ENCODE assay signal across 30 mouse cellular contexts in genomic region chr13:97014366-97014765, GRCm38 (mm10). TPM values are rescaled to one million over a fixed set of nuclear protein-coding genes. Genes with fewer than 3 reads are reported as not detected.
DNase-seq lines count a peak whose midpoint lies in the region; ATAC-seq and TF ChIP-seq lines count a peak whose summit lies in the region.
"Had no signal": no experiment of that assay in that cellular context is flagged by ENCODE, and none has a peak within 500 bp of the region (broad histone marks: within the 10 kb centered on the region; RNA-seq: fewer than 3 reads in every experiment).

No protein-coding gene starts in this region.

- H3K79me3 ChIP-seq in C2C12 (ENCODE audit: low read depth): no peaks in the 10 kb centered on the region

- 88% methylated on average over 4 of the region's 4 CpGs for WGBS in forebrain, embryonic 12.5 days

- H3K9me3 ChIP-seq in forebrain, embryonic 12.5 days: no peaks in the 10 kb centered on the region
- H3K9me3 ChIP-seq: embryonic facial prominence, embryonic 13.5 days; embryonic facial prominence, embryonic 15.5 days; forebrain, embryonic 10.5 days; forebrain, embryonic 13.5 days; forebrain, embryonic 15.5 days had no signal

- H3K4me1 ChIP-seq in forebrain, embryonic 12.5 days: no peaks in the 10 kb centered on the region
- H3K4me1 ChIP-seq: embryonic facial prominence, embryonic 13.5 days; embryonic facial prominence, embryonic 15.5 days; forebrain, embryonic 10.5 days; forebrain, embryonic 13.5 days; forebrain, embryonic 15.5 days had no signal

- intact Hi-C loops in heart, postnatal 10 days (cut with DNase I): no loop called here

- no peak overlapping the region for H3ac ChIP-seq in C2C12 (ENCODE audit: control insufficient read depth, insufficient read length, low read depth)

- H3K36me3 ChIP-seq in C2C12 (ENCODE audit: control insufficient read depth, insufficient read depth): no peaks in the 10 kb centered on the region
- H3K36me3 ChIP-seq in forebrain, embryonic 12.5 days (replicated peaks): no peaks in the 10 kb centered on the region
- H3K36me3 ChIP-seq: embryonic facial prominence, embryonic 13.5 days; embryonic facial prominence, embryonic 15.5 days; forebrain, embryonic 10.5 days; forebrain, embryonic 15.5 days had no signal

- TF ChIP-seq CTCF in C2C12 (IDR thresholded peaks at IDR 0.05; ENCODE audit: control insufficient read depth, insufficient read depth, insufficient read length): no peak

- peak; percentile 40 for DNase-seq in heart, adult 11 months
- no peak for DNase-seq in heart, postnatal 10 days
- DNase-seq in NIH3T3 (ENCODE audit: low read depth): peak; percentile 33
- DNase-seq in thymus, postnatal 14 days: no peak
- no peak for DNase-seq in frontal cortex, postnatal 14 days (ENCODE audit: low spot score in 2 of 2)
- DNase-seq: adrenal gland, adult 2 months; adrenal gland, postnatal 10 days; adrenal gland, postnatal 25 days; B cell, adult 2 months; cerebellum, adult 11 months; cerebellum, adult 18-20 months; cerebellum, adult 8-10 months; cerebellum, adult 9-11 months; cerebellum, postnatal 14 days; cerebellum, postnatal 36 days; embryo, embryonic 11 days had no signal

- H3K27me3 ChIP-seq in C2C12 (ENCODE audit: control insufficient read depth, insufficient read depth, insufficient read length): no peaks in the 10 kb centered on the region
- no peaks in the 10 kb centered on the region for H3K27me3 ChIP-seq in forebrain, embryonic 12.5 days
- H3K27me3 ChIP-seq: embryonic facial prominence, embryonic 13.5 days; embryonic facial prominence, embryonic 15.5 days; forebrain, embryonic 13.5 days; forebrain, embryonic 15.5 days had no signal

- no peaks in the 10 kb centered on the region for H3K79me2 ChIP-seq in C2C12 (ENCODE audit: control insufficient read depth, insufficient read depth)

- no peak overlapping the region for H3K4me2 ChIP-seq in forebrain, embryonic 12.5 days
- H3K4me2 ChIP-seq: embryonic facial prominence, embryonic 13.5 days; embryonic facial prominence, embryonic 15.5 days; forebrain, embryonic 13.5 days; forebrain, embryonic 15.5 days had no signal

- no peak for ATAC-seq in forebrain, embryonic 12.5 days (ENCODE audit: low FRiP score)
- ATAC-seq: forebrain, embryonic 13.5 days; forebrain, embryonic 15.5 days had no signal

- H3K27ac ChIP-seq in forebrain, embryonic 12.5 days: no peak overlapping the region
- H3K27ac ChIP-seq: embryonic facial prominence, embryonic 13.5 days; embryonic facial prominence, embryonic 15.5 days; forebrain, embryonic 10.5 days; forebrain, embryonic 13.5 days; forebrain, embryonic 15.5 days had no signal

- H3K9ac ChIP-seq in forebrain, embryonic 12.5 days: no peak overlapping the region
- H3K9ac ChIP-seq: embryonic facial prominence, embryonic 13.5 days; embryonic facial prominence, embryonic 15.5 days; forebrain, embryonic 13.5 days; forebrain, embryonic 15.5 days had no signal

- H3K4me3 ChIP-seq in C2C12 (ENCODE audit: insufficient read depth, poor library complexity, severe bottlenecking): no peak overlapping the region
- no peak overlapping the region for H3K4me3 ChIP-seq in forebrain, embryonic 12.5 days (replicated peaks)
- H3K4me3 ChIP-seq: embryonic facial prominence, embryonic 13.5 days; embryonic facial prominence, embryonic 15.5 days; erythroblast, embryonic 14.5 days; forebrain, embryonic 10.5 days; forebrain, embryonic 13.5 days; forebrain, embryonic 15.5 days had no signal

TF ChIP-seq in C2C12, 6 proteins besides CTCF, POLR2A, EP300 and RAD21:
- TF ChIP-seq MYOD1 (IDR thresholded peaks at IDR 0.05; ENCODE audit: control insufficient read depth, insufficient read length, low read depth) (peak; percentile 9), MAX (IDR thresholded peaks at IDR 0.05) (no peak)

RNA-seq across cellular contexts. Expression of gene 1700029F12Rik, which starts 19.8 kb away (rescaled TPM):
- not detected for total RNA-seq in heart, postnatal 10 days (2021)
- polyA plus RNA-seq in C2C12 (2012; fragmentation: generic; extraction: Trizol): not detected
- polyA plus RNA-seq in forebrain, embryonic 12.5 days (2016; fragmentation: Nextera tagmentation; extraction: Ambion mirVana): not detected in 2 replicates
- total RNA-seq: adrenal gland, postnatal 10 days; adrenal gland, postnatal 25 days; common myeloid progenitor, adult 5-6 weeks; ES-E14; MEL had no signal
- polyA plus RNA-seq: brain, embryonic 14.5 days; embryonic facial prominence, embryonic 11.5 days; embryonic facial prominence, embryonic 13.5 days; embryonic facial prominence, embryonic 15.5 days; erythroblast, embryonic 14.5 days; forebrain, embryonic 10.5 days; forebrain, embryonic 13.5 days; forebrain, embryonic 15.5 days; frontal cortex, adult 2 months had no signal

RNA-seq across cellular contexts. Expression of gene Fam169a, which starts 52.7 kb away (rescaled TPM):
- total RNA-seq in heart, postnatal 10 days (2021): under 1 TPM; 0.87 to 0.89 TPM
- polyA plus RNA-seq in C2C12 (2012; fragmentation: generic; extraction: Trizol): 0.09 TPM
- 12.3 and 12.5 TPM in 2 replicates for polyA plus RNA-seq in forebrain, embryonic 12.5 days (2016; fragmentation: Nextera tagmentation; extraction: Ambion mirVana)

Comparison
In these comparisons a context has a peak if more than half of its experiments do, and no peak if none do; other contexts are left out.
1. DNase-seq: peak in heart, adult 11 months (single experiment) and NIH3T3 (single experiment); none in heart, postnatal 10 days (0 of 2), thymus, postnatal 14 days (single experiment) and frontal cortex, postnatal 14 days (0 of 2).
2. RNA of gene Fam169a, which starts 52.7 kb away (polyA plus RNA-seq): 12.3 to 12.5 TPM in forebrain, embryonic 12.5 days; 0.09 TPM in C2C12 (single experiment); every median in the first group is over 10 times any median in the second.